Mouse (Mus musculus) gastrocnemius, postnatal 14 days (tissue): ENCODE data around the gene Tmem186. TPM values are rescaled to one million over a fixed set of nuclear protein-coding genes. Genes with fewer than 3 reads are reported as not detected.

Experiments used
- DNase-seq: peaks from one replicate; pipeline ENCODE4 v3.0.0; 2021; ENCODE audit warnings: mixed read lengths
- intact Hi-C: fragments of 180-260 bp; cut with DNase I; formaldehyde crosslinking; loops from one replicate; pipeline ENCODE4 v1.15.1; 2025; ENCODE audit warnings: low total_unique reads
- total RNA-seq, 2 experiments: library from RNA; stranded (reverse); gene quantifications; 2 replicates each; pipeline ENCODE4 v1.2.3; 2021

Tmem186 gene
- total RNA-seq, 2 experiments from 2014 or later, result 9.2 to 10.4 TPM

DNA sequence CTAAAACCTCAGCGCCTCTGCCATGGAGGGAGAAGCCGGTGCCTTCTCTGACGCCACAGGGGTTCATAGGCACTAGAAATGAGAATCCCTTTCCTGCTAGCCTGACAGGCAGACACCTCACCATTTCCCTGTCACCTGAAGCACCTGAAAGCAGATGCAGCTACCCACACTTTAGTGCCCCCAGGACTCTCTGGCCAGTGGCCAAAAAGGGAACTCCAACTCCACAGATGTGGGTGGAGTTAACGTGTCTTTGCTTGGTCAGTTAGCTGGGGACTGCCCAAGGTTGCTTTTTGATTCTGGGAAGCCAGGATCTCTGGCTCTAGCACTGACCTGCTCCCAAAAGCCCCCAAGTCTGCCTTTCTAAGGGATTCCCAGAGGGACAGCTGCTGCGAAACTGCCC lies 31.9 kb upstream of the Tmem186 start:
- intact Hi-C loops, result no loop called here
- DNase-seq, result no peak

DNA sequence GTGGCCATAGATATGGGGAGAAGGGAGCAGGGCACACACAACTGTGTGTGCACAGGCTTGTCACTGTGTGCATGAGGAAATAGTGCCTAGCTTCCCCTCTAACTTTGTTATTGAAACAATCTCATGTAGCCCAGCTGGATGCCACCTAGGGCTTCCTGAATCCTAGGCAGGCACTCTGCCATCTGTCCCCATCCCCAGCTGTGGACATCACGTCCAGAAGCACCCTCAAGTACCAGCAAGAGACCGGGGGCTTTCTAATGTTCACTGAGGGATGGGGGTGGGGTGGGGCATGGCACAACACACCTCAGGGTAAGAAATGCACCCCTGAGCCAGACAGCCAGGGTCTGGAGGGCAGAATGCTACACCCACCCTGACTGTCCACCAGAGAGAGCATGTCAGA lies 30.9 kb upstream of the Tmem186 start:
- no peak for DNase-seq
- intact Hi-C loops, result no loop called here

DNA sequence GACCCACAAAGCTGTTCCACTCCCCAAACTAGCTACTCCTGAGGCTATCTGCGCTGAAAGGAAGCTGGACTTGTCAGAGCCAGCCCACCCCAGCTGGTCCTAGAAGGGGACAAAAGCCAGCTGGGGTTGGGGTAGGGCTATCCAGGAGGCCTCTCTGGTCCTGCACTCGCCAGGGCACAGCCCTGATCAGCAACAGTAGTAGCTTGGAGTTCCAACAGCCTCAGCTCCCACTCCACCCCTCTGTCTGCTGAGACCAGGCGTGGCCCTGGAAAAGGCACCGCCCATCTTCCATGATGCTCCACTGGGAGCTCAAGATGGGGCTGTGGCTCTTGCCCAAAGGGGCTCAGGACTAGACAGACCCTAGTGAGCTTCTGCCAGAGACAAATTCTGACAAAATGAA lies 30.3 kb upstream of the Tmem186 start:
- no peak for DNase-seq
- intact Hi-C loops, result no loop called here

DNA sequence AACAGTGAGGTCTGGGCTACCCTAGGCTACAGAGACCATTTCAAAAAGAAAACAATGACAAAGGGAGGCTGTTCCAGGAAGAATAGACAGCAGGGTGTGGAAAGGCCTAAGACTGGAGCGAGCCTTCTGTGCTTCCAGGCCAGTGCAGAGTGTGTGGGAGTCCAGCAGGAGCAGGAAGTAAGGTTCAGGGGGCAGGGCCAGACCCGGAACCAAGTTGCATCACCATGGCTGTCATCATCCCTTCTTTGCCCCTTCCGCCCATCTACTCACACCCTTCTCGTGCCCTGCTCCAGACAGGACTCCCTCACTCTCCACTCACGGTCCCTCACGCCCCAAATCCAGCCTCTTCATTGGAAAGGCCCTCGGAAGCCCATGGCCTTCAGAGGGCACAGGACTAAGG lies 29.7 kb upstream of the Tmem186 start:
- intact Hi-C loops, result no loop called here
- no peak for DNase-seq

DNA sequence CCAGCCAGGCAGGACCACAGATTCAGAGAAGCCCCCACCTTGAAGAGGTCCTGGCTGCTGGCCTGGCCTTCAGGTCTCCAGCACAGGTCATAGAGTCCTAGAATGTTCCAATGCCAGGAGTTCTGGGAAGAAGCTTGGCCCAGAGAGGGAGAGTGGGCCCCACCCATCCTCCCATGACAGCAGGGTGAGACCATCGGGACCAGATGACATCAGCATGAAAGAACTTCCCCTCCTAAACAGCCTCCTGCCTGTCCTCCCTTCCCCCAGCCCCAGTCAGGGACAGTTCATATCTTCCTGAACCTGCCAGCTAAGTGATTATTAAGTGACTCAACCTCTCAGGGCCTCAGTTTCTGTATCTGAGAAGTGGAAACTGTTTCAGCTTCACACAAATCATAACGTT lies 28.9 kb upstream of the Tmem186 start:
- peak; percentile 38 for DNase-seq
- intact Hi-C loops, result no loop called here

- intact Hi-C loops, result no loop called here
- DNase-seq, result peak; percentile 40
These were observed 27.9 kb upstream of the Tmem186 start for GRCm38 (mm10) chr16:8665367-8665766.

GRCm38 (mm10) chr16:8663606-8664539 lies 26.4 kb upstream of the Tmem186 start:
- intact Hi-C loops, result no loop called here
- DNase-seq, result no peak

DNA sequence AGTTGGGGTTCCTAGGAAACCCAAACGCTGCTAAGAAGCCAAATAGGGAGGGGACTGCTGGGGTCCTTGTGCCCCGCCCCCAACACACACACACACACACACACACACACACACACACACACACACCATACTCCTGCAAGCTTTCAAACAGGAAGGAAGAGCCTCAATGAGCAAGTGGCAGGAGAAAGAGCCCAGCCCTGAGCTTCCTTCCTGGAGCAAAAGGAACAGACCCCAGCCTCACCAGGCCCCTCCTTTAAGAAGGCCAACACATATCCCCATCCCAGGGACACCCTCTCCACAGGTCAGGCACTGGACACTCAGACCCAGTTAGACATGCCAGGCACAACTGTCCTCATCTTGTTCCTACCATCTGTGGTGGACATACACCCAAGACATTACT lies 25.5 kb upstream of the Tmem186 start:
- intact Hi-C loops, result no loop called here
- DNase-seq, result no peak

GRCm38 (mm10) chr16:8658764-8659163 lies 21.3 kb upstream of the Tmem186 start:
- no peak for DNase-seq
- intact Hi-C loops, result no loop called here

DNA sequence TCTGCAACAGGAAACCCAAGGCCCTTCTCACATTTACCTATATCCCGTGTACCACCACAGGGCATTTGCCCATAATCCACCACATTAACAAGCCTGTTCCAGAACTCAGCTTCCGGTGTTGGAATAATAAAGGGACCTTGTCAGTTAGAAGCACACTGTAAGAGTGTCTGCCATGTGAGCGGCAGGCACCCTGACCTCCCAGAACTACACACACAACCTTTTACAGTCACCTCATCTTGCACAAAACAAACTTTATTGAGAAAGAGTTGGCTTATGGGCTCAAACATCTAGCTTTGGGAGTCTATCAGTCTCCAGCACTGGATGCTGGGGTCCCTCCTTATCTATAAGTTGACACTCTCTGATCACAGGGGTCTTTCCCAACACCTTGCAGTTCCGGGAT lies 20.8 kb upstream of the Tmem186 start:
- no peak for DNase-seq
- intact Hi-C loops, result no loop called here

GRCm38 (mm10) chr16:8656256-8656655 lies 18.7 kb upstream of the Tmem186 start:
- DNase-seq, result no peak
- intact Hi-C loops, result no loop called here

GRCm38 (mm10) chr16:8655599-8655998 lies 18.1 kb upstream of the Tmem186 start:
- no peak for DNase-seq
- intact Hi-C loops, result no loop called here

DNA sequence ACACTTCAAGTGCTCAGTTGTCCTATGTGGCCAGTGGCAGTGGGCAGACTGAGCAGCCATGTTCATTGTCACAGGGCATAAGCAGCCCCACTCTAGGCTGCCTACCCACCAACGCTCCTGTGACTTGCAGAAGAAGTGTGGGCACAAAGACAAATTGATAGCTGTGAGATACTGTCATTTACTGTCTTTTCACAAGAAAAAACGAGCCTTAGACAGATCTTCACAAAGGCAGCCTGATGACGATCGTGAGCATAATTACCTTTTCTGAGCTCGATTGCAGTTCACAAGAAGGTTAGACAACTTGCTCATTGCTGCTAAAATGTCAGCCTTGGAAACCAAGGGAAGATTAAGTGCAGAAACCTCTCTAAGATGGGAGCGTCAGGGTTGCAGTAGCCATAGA lies 17.6 kb upstream of the Tmem186 start:
- intact Hi-C loops, result no loop called here
- DNase-seq, result no peak

DNA sequence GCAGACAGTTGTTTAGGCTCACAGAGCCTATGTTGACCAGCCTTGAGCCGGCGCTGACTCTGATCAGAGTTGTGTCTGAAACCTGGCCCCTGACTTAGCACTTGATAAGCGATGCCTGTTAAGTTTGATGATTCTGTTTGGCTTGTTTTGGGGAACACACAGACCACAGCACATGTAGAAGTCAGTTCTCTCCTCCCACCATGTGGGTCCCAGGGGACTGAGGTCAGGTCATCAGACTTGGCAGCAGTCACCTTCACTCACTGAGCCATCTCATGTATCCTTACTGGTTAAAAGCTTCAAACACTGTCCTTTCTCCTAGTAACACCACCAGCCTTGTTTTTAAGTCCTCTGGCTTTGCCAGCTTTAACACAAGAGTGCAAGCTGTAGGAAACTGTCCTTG lies 12.5 kb upstream of the Tmem186 start:
- intact Hi-C loops, result no loop called here
- no peak for DNase-seq

DNA sequence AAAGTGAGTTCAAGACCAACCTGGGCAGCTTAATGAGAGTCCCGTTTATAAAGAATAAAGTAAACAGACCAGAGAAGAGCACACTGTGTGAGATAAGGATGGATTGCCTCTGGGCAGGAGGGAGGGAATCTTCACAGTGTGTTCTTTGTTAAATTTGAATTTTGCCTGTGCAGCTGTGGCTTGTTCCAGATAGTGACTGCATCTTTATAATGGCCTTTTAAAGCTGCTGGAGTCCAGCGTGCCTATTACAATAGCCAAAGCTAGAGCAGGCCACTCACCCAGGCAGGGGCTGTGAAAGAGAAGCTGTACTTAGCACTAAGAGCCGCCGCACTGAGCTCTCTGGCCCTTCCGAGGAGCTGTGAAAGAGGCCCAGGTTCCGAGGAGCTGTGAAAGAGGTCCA lies 8.0 kb upstream of the Tmem186 start:
- no peak for DNase-seq
- intact Hi-C loops, result loop anchor here (10.0 kb wide), 1 partner anchor 151 kb away; no protein-coding TSS in a partner anchor

DNA sequence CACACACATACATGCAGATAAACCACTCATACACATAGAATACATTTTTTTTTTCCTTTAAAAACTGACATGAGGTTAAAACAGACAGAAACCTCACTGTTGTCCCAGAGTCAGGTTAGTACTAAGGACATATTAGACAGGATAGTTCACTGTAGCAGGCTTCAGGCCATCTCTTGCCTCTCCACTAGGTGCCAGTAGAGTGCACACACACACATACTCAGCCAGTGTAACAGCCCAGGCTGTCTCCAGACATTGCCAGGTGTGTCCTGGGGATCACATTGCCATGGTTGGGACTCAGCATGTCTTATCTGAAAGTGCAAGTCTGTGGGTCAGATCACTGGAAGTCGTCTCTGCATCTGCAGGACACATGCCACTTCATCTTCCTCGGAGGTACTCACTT lies 6.3 kb upstream of the Tmem186 start:
- intact Hi-C loops, result loop anchor here (5.0 to 10.0 kb wide), 2 partner anchors 33 to 149 kb away; no protein-coding TSS in a partner anchor
- no peak for DNase-seq

DNA sequence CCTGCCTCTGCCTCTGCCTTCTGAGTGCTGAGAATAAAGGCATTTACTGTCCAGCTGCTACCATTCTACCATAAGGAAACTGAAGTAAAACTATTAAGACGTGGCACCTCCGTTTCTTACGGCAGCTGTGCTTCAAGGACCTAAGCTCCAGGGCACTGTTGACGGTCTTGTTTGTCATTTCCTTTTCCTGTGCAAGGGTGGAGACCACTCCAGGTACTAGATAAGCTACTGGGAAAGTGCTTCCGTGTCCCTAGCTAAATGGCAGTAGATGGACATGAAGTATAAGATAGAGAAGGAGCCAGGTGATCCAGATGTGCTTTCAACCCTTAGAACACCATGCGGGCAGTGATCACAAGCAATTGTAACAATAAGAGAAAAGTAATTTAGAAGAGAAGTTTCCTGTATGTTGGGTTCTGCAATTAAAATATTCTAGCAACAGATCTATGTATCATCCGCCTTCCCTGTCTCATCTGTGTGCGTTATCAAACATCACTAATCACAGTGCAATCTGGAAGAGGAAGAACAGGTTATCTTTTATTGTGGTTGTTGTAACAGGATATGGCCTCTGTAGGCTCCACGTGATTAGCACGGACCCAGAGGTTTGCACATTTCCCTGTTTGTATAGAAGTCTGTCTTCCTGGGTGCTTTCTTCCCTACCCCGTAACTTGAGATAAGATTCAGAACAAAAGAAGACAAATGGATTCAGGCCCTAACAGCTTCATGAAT lies 2.1 kb upstream of the Tmem186 start:
- intact Hi-C loops, result loop anchor here (5.0 to 10.0 kb wide), 2 partner anchors 38 to 145 kb away; no protein-coding TSS in a partner anchor
- DNase-seq, result no peak

DNA sequence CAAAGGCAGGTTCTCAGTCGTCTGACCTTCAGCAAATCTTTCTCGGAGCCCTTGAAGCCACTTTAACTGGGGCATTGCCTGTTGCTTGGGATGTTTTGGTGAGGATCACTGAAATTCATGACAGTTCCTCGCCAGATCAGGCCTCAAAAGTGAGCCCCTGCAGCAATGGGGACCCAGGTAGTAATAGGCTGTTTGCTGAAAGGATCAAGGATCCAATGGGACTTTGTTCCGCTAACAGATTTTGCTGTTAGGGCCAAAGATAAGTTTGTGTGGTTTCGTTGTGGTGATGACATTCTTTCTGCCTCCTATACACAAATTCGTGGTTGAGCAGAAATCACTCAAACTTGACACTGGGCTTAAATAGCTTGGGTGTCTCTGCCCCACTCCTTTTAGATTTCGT lies 619 bp upstream of the Tmem186 start:
- intact Hi-C loops, result no loop called here
- no peak for DNase-seq

GRCm38 (mm10) chr16:8636867-8637216 lies 670 bp downstream of the Tmem186 start:
- no peak for DNase-seq
- intact Hi-C loops, result no loop called here

DNA sequence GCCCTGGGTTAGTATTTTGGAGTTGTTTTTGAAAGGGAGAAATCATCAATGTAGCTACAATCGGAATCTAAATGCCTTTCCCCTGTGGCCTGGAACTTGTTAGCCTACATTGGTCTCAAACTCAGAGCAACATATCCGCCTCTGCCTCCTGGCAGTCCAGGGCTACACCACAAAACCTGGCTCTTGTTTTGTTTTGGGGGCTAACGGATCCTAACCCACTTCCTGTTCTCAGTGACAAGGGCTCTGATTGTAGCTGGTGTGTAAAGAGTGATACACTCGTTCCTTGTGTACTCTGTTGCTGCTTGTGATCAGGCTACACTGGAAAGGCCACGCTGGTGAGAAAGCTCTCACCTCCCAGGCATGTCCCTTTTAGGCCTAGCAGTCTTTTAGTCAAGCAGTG lies 6.1 kb downstream of the Tmem186 start:
- DNase-seq, result no peak
- intact Hi-C loops, result no loop called here

- intact Hi-C loops, result no loop called here
- DNase-seq, result no peak
These were observed 7.1 kb downstream of the Tmem186 start for GRCm38 (mm10) chr16:8630419-8630818.
